Mouse (Mus musculus): ENCODE measurements around the gene Tcaf1. TPM values are rescaled to one million over a fixed set of nuclear protein-coding genes. Genes with fewer than 3 reads are reported as not detected.

Gene Tcaf1
- total RNA-seq, 4 experiments from 2014 or later: 108 to 146 (median 117) TPM

Other genes starting within 250 kb of the Tcaf1 start
- not detected for gene Olfr458, start 244.9 kb downstream of the Tcaf1 start, total RNA-seq (2022)
- not detected for gene Olfr457, start 233.8 kb downstream of the Tcaf1 start, total RNA-seq (2022)
- not detected for gene Olfr456, start 222.9 kb downstream of the Tcaf1 start, total RNA-seq (2022)
- not detected for gene Olfr455, start 162.5 kb downstream of the Tcaf1 start, total RNA-seq (2022)
- not detected for gene Tcaf3, start 112.4 kb downstream of the Tcaf1 start, total RNA-seq (2022)
- 10 to 100 TPM; 11.9 to 15.5 (median 14.8) TPM for gene Tcaf2, start 64.8 kb downstream of the Tcaf1 start, total RNA-seq (2022)
- gene Olfr453, start 29.3 kb upstream of the Tcaf1 start, total RNA-seq (2022): not detected
- gene Olfr38, start 46.3 kb upstream of the Tcaf1 start, total RNA-seq (2022): not detected
- gene Olfr452, start 75.0 kb upstream of the Tcaf1 start, total RNA-seq (2022): not detected
- gene Olfr450, start 101.9 kb upstream of the Tcaf1 start, total RNA-seq (2022): not detected
- not detected for gene Olfr449, start 124.3 kb upstream of the Tcaf1 start, total RNA-seq (2022)
- gene Olfr448, start 180.4 kb upstream of the Tcaf1 start, total RNA-seq (2022): not detected
- not detected for gene Olfr447, start 198.8 kb upstream of the Tcaf1 start, total RNA-seq (2022)
- not detected for gene Olfr446, start 211.3 kb upstream of the Tcaf1 start, total RNA-seq (2022)
- not detected for gene Olfr444, start 239.0 kb upstream of the Tcaf1 start, total RNA-seq (2022)

All from adrenal gland, adult 8-10 months (tissue).